Mouse (Mus musculus) G1E (cell line): ENCODE measurements around the gene Fam131a. TPM values are rescaled to one million over a fixed set of nuclear protein-coding genes. Genes with fewer than 3 reads are reported as not detected.

Experiments
- ATAC-seq: 2 replicates; pipeline ENCODE4 v1.8.0; 2016; ENCODE audit warnings: mild to moderate bottlenecking; ENCODE audit not compliant: insufficient number of reproducible peaks, poor library complexity, low FRiP score, severe bottlenecking; ENCODE audit errors: extremely low read depth
- DNase-seq: peaks from one replicate; pipeline ENCODE4 v3.0.0; 2012; ENCODE audit warnings: low spot score
- H3K27me3 ChIP-seq: 2 replicates; pipeline ENCODE4 v1.6.1; 2012; ENCODE audit warnings: mild to moderate bottlenecking, low read length, inconsistent platforms; ENCODE audit not compliant: insufficient read depth
- H3K36me3 ChIP-seq: replicated peaks from 2 replicates; pipeline ENCODE3; 2012; ENCODE audit warnings: mild to moderate bottlenecking, inconsistent platforms
- H3K4me1 ChIP-seq: 2 replicates; pipeline ENCODE4 v1.6.1; 2012; ENCODE audit warnings: low read depth, low read length, inconsistent platforms, mixed read lengths; ENCODE audit not compliant: insufficient read depth
- H3K4me3 ChIP-seq: 2 replicates; pipeline ENCODE4 v1.5.1; 2012; ENCODE audit warnings: low read depth, mild to moderate bottlenecking, inconsistent platforms, low read length, moderate library complexity, mixed read lengths
- H3K9me3 ChIP-seq: replicated peaks from 2 replicates; pipeline ENCODE4 v1.6.1; 2012; ENCODE audit warnings: inconsistent platforms
- CTCF ChIP-seq: IDR thresholded peaks from 2 replicates; pipeline ENCODE4 v1.5.1; 2012; ENCODE audit warnings: low read depth, low read length, inconsistent platforms, mixed read lengths
- GATA1 ChIP-seq: IDR thresholded peaks from 2 replicates; pipeline ENCODE4 v1.6.1; 2012; ENCODE audit warnings: borderline replicate concordance, low read length, inconsistent platforms, mixed read lengths
- GATA2 ChIP-seq: IDR thresholded peaks from 2 replicates; pipeline ENCODE4 v1.6.1; 2012; ENCODE audit warnings: low read depth, low read length, inconsistent platforms, borderline replicate concordance
- POLR2AphosphoS5 ChIP-seq: IDR thresholded peaks from 2 replicates; pipeline ENCODE4 v1.6.1; 2012; ENCODE audit warnings: low read depth, low read length, inconsistent platforms; ENCODE audit not compliant: insufficient replicate concordance
- TAL1 ChIP-seq: conservative IDR thresholded peaks from 2 replicates; pipeline ENCODE4 v1.6.1; 2012; ENCODE audit warnings: low read depth, low read length, inconsistent platforms, mixed read lengths
- polyA plus RNA-seq: library from polyadenylated mRNA; stranded (reverse); fragments of >175 nt; gene quantifications from 2 replicates; pipeline ENCODE4 v1.2.3, GENCODE M21; 2012
- total RNA-seq, 2 experiments: library from RNA; stranded (forward) in 1 of 2; stranded (reverse) in 1 of 2; fragments of 200-1000 nt in 1 of 2; fragments of >200 nt in 1 of 2; fragmentation: Nextera tagmentation in 1 of 2; gene quantifications; 2 replicates each; pipeline ENCODE4 v1.2.3; 2014 to 2017

Gene Fam131a
- total and polyA plus RNA-seq, 3 experiments, result 1.2 to 10.1 (median 3.9) TPM

DNA sequence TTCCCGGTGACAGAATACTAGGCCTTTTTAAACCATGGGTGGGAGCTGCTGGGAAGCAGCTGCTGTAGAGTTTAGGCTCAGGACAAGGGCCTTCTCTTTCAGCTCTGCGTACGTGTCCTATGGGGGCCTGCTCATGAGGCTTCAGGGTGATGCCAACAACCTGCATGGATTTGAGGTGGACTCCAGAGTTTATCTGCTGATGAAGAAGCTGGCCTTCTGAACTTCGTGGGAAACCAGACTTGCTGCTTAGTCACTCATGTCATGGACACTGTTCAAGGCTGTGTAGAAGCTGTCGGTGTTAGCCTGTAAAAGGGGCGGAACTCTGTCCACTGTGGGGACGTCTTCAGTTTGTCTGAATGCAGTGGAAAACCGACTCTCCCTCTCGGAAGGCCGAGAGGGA lies 28.8 kb downstream of the Fam131a start:
- no peak for TF ChIP-seq GATA2
- TF ChIP-seq POLR2AphosphoS5, result no peak
- no peak for TF ChIP-seq GATA1
- H3K4me3 ChIP-seq, result no peak overlapping the region
- peaks cover 16% of the 10 kb centered on the region for H3K27me3 ChIP-seq
- H3K4me1 ChIP-seq, result peaks cover 31% of the 10 kb centered on the region
- H3K9me3 ChIP-seq, result no peaks in the 10 kb centered on the region
- no peak for ATAC-seq
- peaks cover 41% of the 10 kb centered on the region for H3K36me3 ChIP-seq
- no peak for DNase-seq

DNA sequence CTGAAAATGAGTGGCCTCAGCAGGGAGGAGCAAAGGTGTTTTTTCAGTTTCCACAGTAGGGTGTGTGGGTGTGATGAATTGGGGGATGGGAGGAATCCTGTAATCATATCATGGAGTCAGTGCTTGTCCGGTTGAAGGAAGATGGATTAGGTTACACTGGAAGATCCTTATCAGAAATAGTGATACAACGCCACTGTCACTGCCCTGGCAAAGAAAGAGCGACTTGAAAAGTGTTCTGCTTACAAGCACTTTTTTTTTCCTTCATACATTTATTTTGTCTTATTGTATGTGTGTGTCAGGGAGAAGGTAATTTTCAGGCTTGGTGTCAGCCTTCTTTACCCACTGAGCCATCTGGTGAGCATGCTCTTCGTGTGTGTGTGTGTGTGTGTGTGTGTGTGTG lies 29.7 kb downstream of the Fam131a start:
- no peaks in the 10 kb centered on the region for H3K9me3 ChIP-seq
- DNase-seq (no peak), ATAC-seq (no peak)
- H3K27me3 ChIP-seq, result peaks cover 16% of the 10 kb centered on the region
- TF ChIP-seq POLR2AphosphoS5, result no peak
- TF ChIP-seq GATA1, result no peak
- no peak for TF ChIP-seq TAL1
- no peak for TF ChIP-seq GATA2
- no peak for TF ChIP-seq CTCF
- H3K4me3 ChIP-seq, result no peak overlapping the region
- peaks cover 26% of the 10 kb centered on the region for H3K4me1 ChIP-seq
- H3K36me3 ChIP-seq, result peaks cover 41% of the 10 kb centered on the region

GRCm38 (mm10) chr16:20723247-20723646 lies 30.2 kb downstream of the Fam131a start:
- peaks cover 26% of the 10 kb centered on the region for H3K4me1 ChIP-seq
- peaks cover 18% of the 10 kb centered on the region for H3K27me3 ChIP-seq
- no peak for TF ChIP-seq GATA2
- no peak for TF ChIP-seq POLR2AphosphoS5
- TF ChIP-seq CTCF, result no peak
- no peak for TF ChIP-seq TAL1
- TF ChIP-seq GATA1, result no peak
- H3K36me3 ChIP-seq, result peaks cover 41% of the 10 kb centered on the region
- H3K9me3 ChIP-seq, result no peaks in the 10 kb centered on the region
- H3K4me3 ChIP-seq, result no peak overlapping the region
- DNase-seq, result no peak
- ATAC-seq, result no peak

DNA sequence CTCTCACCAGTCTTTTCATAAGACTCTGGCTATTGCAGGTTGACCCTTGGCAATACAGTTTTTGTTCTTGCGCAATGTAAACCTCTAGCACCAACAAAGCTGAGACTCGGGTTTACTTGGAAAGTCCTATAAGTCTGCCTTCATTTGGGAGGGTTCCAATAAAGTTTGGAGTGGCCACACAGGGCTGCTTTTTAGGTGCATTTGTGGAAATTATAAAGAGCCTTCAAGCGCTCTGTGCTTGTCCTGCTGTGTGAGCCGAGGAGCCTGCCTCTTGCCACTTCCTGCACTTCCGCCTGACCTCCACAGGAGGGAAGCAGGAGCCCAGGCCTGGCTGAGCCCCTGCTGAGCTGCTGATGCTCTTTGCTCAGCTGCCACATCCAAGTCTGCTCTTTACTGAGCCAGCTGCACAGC lies 31.3 kb downstream of the Fam131a start:
- no peak overlapping the region for H3K4me3 ChIP-seq
- H3K36me3 ChIP-seq, result peaks cover 41% of the 10 kb centered on the region
- no peak for DNase-seq
- peaks cover 20% of the 10 kb centered on the region for H3K4me1 ChIP-seq
- TF ChIP-seq CTCF (peak; percentile 18; the same call in 1 of the 2 replicates), GATA1 (no peak)
- ATAC-seq, result peak; percentile 15; the same call in 1 of the 2 replicates
- H3K27me3 ChIP-seq, result peaks cover 29% of the 10 kb centered on the region
- no peaks in the 10 kb centered on the region for H3K9me3 ChIP-seq

- peaks cover 15% of the 10 kb centered on the region for H3K4me1 ChIP-seq
- peaks cover 31% of the 10 kb centered on the region for H3K36me3 ChIP-seq
- no peak overlapping the region for H3K4me3 ChIP-seq
- H3K9me3 ChIP-seq, result no peaks in the 10 kb centered on the region
- DNase-seq (no peak), ATAC-seq (no peak)
- TF ChIP-seq POLR2AphosphoS5 (no peak), GATA1 (no peak), TAL1 (no peak), GATA2 (no peak), CTCF (no peak)
- peaks cover 39% of the 10 kb centered on the region for H3K27me3 ChIP-seq
These were observed 32.3 kb downstream of the Fam131a start for GRCm38 (mm10) chr16:20725321-20725720.

- Histone ChIP-seq H3K4me1 (peaks cover 14% of the 10 kb centered on the region), H3K36me3 (peaks cover 27% of the 10 kb centered on the region), H3K4me3 (no peak overlapping the region), H3K27me3 (peaks cover 43% of the 10 kb centered on the region), H3K9me3 (no peaks in the 10 kb centered on the region)
- DNase-seq, result no peak
- TF ChIP-seq CTCF, result no peak
- TF ChIP-seq TAL1, result no peak
- TF ChIP-seq GATA2, result no peak
- no peak for TF ChIP-seq POLR2AphosphoS5
- TF ChIP-seq GATA1, result no peak
- ATAC-seq, result no peak
These were observed 32.7 kb downstream of the Fam131a start for GRCm38 (mm10) chr16:20725750-20726149.

- Histone ChIP-seq H3K4me3 (no peak overlapping the region), H3K27me3 (peaks cover 46% of the 10 kb centered on the region)
- no peak for ATAC-seq
These were observed 33.3 kb downstream of the Fam131a start for GRCm38 (mm10) chr16:20726384-20726783.

More at GRCm38 (mm10) chr16:20726384-20726783, 33.3 kb downstream of the Fam131a start:
- Histone ChIP-seq H3K9me3 (no peaks in the 10 kb centered on the region), H3K4me1 (peaks cover 14% of the 10 kb centered on the region), H3K36me3 (peaks cover 21% of the 10 kb centered on the region)
- TF ChIP-seq POLR2AphosphoS5 (no peak), CTCF (no peak), GATA1 (no peak), TAL1 (no peak), GATA2 (no peak)
- DNase-seq, result no peak
